ENCODE assay signal across 10 mouse cellular contexts in genomic region chr9:102493044-102493443, GRCm38 (mm10). TPM values are rescaled to one million over a fixed set of nuclear protein-coding genes. Genes with fewer than 3 reads are reported as not detected.
A peak's percentile ranks its signal among the peaks of the same experiment; 100 is the strongest.
DNase-seq lines count a peak whose midpoint lies in the region; ATAC-seq and TF ChIP-seq lines count a peak whose summit lies in the region.
"Had no signal": no experiment of that assay in that cellular context is flagged by ENCODE, and none has a peak within 500 bp of the region (broad histone marks: within the 10 kb centered on the region; RNA-seq: fewer than 3 reads in every experiment).

No protein-coding gene starts in this region.

- no peak overlapping the region for H3K4me3 ChIP-seq in hindbrain, embryonic 11.5 days (ENCODE audit: low read depth, low read length)
- H3K4me3 ChIP-seq in liver, embryonic 11.5 days (ENCODE audit: low read depth, low read length): no peak overlapping the region
- H3K4me3 ChIP-seq in kidney, adult 2 months (ENCODE audit: insufficient read depth, low read depth, low read length): no peak overlapping the region
- H3K4me3 ChIP-seq: embryonic facial prominence, embryonic 12.5 days; hindbrain, embryonic 15.5 days had no signal

- H3K4me2 ChIP-seq in hindbrain, embryonic 11.5 days (replicated peaks; ENCODE audit: low read depth, low read length): no peak overlapping the region
- no peak overlapping the region for H3K4me2 ChIP-seq in liver, embryonic 11.5 days
- H3K4me2 ChIP-seq: embryonic facial prominence, embryonic 12.5 days; hindbrain, embryonic 15.5 days had no signal

- H3K27me3 ChIP-seq in hindbrain, embryonic 11.5 days (ENCODE audit: control insufficient read depth, insufficient read depth, low read length): no peaks in the 10 kb centered on the region
- H3K27me3 ChIP-seq in liver, embryonic 11.5 days (replicated peaks; ENCODE audit: control insufficient read depth, insufficient read depth, low read length): no peaks in the 10 kb centered on the region
- no peaks in the 10 kb centered on the region for H3K27me3 ChIP-seq in kidney, adult 2 months (replicated peaks; ENCODE audit: control insufficient read depth, insufficient read depth, low read length)
- H3K27me3 ChIP-seq: hindbrain, embryonic 15.5 days had no signal

- no peak for TF ChIP-seq POLR2A in kidney, adult 2 months (IDR thresholded peaks at IDR 0.05; ENCODE audit: low read depth, low read length)

- no peaks in the 10 kb centered on the region for H3K36me3 ChIP-seq in hindbrain, embryonic 11.5 days (ENCODE audit: control insufficient read depth, insufficient read depth, low read length)
- H3K36me3 ChIP-seq in liver, embryonic 11.5 days (ENCODE audit: control insufficient read depth, insufficient read depth, low read length): no peaks in the 10 kb centered on the region
- H3K36me3 ChIP-seq in kidney, adult 2 months (ENCODE audit: control insufficient read depth, insufficient read depth, low read length): no peaks in the 10 kb centered on the region
- H3K36me3 ChIP-seq: embryonic facial prominence, embryonic 12.5 days; hindbrain, embryonic 15.5 days had no signal

- TF ChIP-seq CTCF in kidney, adult 2 months (conservative IDR thresholded peaks at IDR 0.05; ENCODE audit: insufficient read depth, insufficient read length, low read depth, low read length): no peak

- peak; percentile 60 for ATAC-seq in hindbrain, embryonic 11.5 days (ENCODE audit: low FRiP score)
- no peak for ATAC-seq in liver, embryonic 11.5 days (replicated peaks; ENCODE audit: low FRiP score)

- H3K9ac ChIP-seq in hindbrain, embryonic 11.5 days (ENCODE audit: low read depth, low read length): no peak overlapping the region
- H3K9ac ChIP-seq in liver, embryonic 11.5 days (ENCODE audit: low read depth, low read length): no peak overlapping the region
- H3K9ac ChIP-seq: embryonic facial prominence, embryonic 12.5 days; hindbrain, embryonic 15.5 days had no signal

- H3K27ac ChIP-seq in hindbrain, embryonic 11.5 days (ENCODE audit: low read depth, low read length): no peak overlapping the region
- no peak overlapping the region for H3K27ac ChIP-seq in liver, embryonic 11.5 days (ENCODE audit: low read depth, low read length)
- H3K27ac ChIP-seq in kidney, adult 2 months (ENCODE audit: insufficient read depth, low read depth, low read length): no peak overlapping the region
- H3K27ac ChIP-seq: embryonic facial prominence, embryonic 12.5 days; hindbrain, embryonic 15.5 days had no signal

- 39% methylated on average over 4 of the region's 4 CpGs for WGBS in hindbrain, embryonic 11.5 days
- 39% methylated on average over 4 of the region's 4 CpGs for WGBS in liver, embryonic 11.5 days
- 41% methylated on average over 4 of the region's 4 CpGs for WGBS in kidney, adult 2 months

- H3K9me3 ChIP-seq in hindbrain, embryonic 11.5 days (ENCODE audit: control insufficient read depth, low read length): no peaks in the 10 kb centered on the region
- no peaks in the 10 kb centered on the region for H3K9me3 ChIP-seq in liver, embryonic 11.5 days (ENCODE audit: control insufficient read depth, low read length)
- H3K9me3 ChIP-seq: embryonic facial prominence, embryonic 12.5 days; hindbrain, embryonic 15.5 days had no signal

- H3K4me1 ChIP-seq in hindbrain, embryonic 11.5 days (replicated peaks; ENCODE audit: control insufficient read depth, insufficient read depth, low read length): no peaks in the 10 kb centered on the region
- no peaks in the 10 kb centered on the region for H3K4me1 ChIP-seq in liver, embryonic 11.5 days (replicated peaks; ENCODE audit: control insufficient read depth, insufficient read depth, low read length)
- no peaks in the 10 kb centered on the region for H3K4me1 ChIP-seq in kidney, adult 2 months (ENCODE audit: control insufficient read depth, insufficient read depth, low read length)
- H3K4me1 ChIP-seq: hindbrain, embryonic 15.5 days had no signal

- peak; percentile 6 to 11 for DNase-seq in urinary bladder, postnatal 36 days (ENCODE audit: low spot score in 2 of 2)
- DNase-seq in urinary bladder, adult 2 months (ENCODE audit: low spot score): no peak
- peak; percentile 97 for DNase-seq in cerebellum, postnatal 10 days
- DNase-seq in hindbrain, embryonic 11.5 days (ENCODE audit: low spot score): peak; percentile 36
- DNase-seq in skeletal muscle tissue, adult 2 months (ENCODE audit: low read depth, low spot score): peak; percentile 74
- no peak for DNase-seq in liver, embryonic 11.5 days (ENCODE audit: low spot score)
- no peak for DNase-seq in kidney, adult 2 months
- no peak for DNase-seq in layer of hippocampus, postnatal 36 days

RNA-seq across cellular contexts. Expression of gene Ky, which starts 12.5 kb away (rescaled TPM):
- polyA plus RNA-seq in urinary bladder, adult 2 months (2012; rRNA removed): 0.15 and 0.21 TPM in 2 replicates
- 0.26 and 0.47 TPM in 2 replicates for polyA plus RNA-seq in hindbrain, embryonic 11.5 days (2014; fragmentation: Nextera tagmentation; extraction: Ambion mirVana)
- polyA plus RNA-seq in liver, embryonic 11.5 days (2014; fragmentation: Nextera tagmentation; extraction: Ambion mirVana): not detected in 2 replicates
- 0.31 and 0.45 TPM in 2 replicates for polyA plus RNA-seq in kidney, adult 2 months (2012; rRNA removed)
- 1 to 10 TPM; 2.7 to 4.4 TPM for total RNA-seq in layer of hippocampus, postnatal 36 days (2021)

Comparison
In these comparisons a context has a peak if more than half of its experiments do, and no peak if none do; other contexts are left out.
1. DNase-seq: peak in urinary bladder, postnatal 36 days (2 of 2), cerebellum, postnatal 10 days (2 of 2), hindbrain, embryonic 11.5 days (single experiment) and skeletal muscle tissue, adult 2 months (single experiment); none in urinary bladder, adult 2 months (single experiment), liver, embryonic 11.5 days (single experiment), kidney, adult 2 months (single experiment) and layer of hippocampus, postnatal 36 days (0 of 2).